Mouse (Mus musculus) lung, embryonic 14.5 days (tissue): Measurements from ENCODE around the gene Krt23. TPM values are rescaled to one million over a fixed set of nuclear protein-coding genes. Genes with fewer than 3 reads are reported as not detected.

ENCODE experiments used
- ATAC-seq: fragments of 200-750 bp; cut with Nextera tagmentation; 2 replicates; pipeline ENCODE4 v1.8.0; 2017; ENCODE audit warnings: mild to moderate bottlenecking, moderate TSS enrichment, moderate library complexity; ENCODE audit not compliant: insufficient read depth
- DNase-seq: peaks from one replicate; pipeline ENCODE4 v3.0.0-alpha.2; 2015
- H3K27ac ChIP-seq: fragments of 300-500 bp; sonication (generic); 2 replicates; pipeline ENCODE4 v1.5.1; 2014; ENCODE audit warnings: low read depth, mild to moderate bottlenecking, moderate library complexity
- H3K27me3 ChIP-seq: fragments of 300-500 bp; sonication (generic); 2 replicates; pipeline ENCODE4 v1.6.1; 2014; ENCODE audit warnings: low read length, control low read depth; ENCODE audit not compliant: insufficient read depth
- H3K36me3 ChIP-seq: fragments of 300-500 bp; sonication (generic); 2 replicates; pipeline ENCODE4 v1.6.1; 2014; ENCODE audit warnings: control low read depth; ENCODE audit not compliant: insufficient read depth
- H3K4me1 ChIP-seq: fragments of 300-500 bp; sonication (generic); 2 replicates; pipeline ENCODE4 v1.6.1; 2014; ENCODE audit warnings: antibody characterized with exemption, control low read depth; ENCODE audit not compliant: insufficient read depth
- H3K4me2 ChIP-seq: fragments of 300-500 bp; sonication (generic); 2 replicates; pipeline ENCODE4 v1.6.1; 2014; ENCODE audit warnings: mild to moderate bottlenecking
- H3K4me3 ChIP-seq: fragments of 300-500 bp; sonication (generic); 2 replicates; pipeline ENCODE4 v1.5.1; 2014; ENCODE audit warnings: low read depth, low read length
- H3K9ac ChIP-seq: fragments of 300-500 bp; sonication (generic); 2 replicates; pipeline ENCODE4 v1.6.1; 2014
- H3K9me3 ChIP-seq: fragments of 300-500 bp; sonication (generic); 2 replicates; pipeline ENCODE4 v1.6.1; 2016; ENCODE audit warnings: low read depth, low read length, control low read depth
- CTCF ChIP-seq: IDR thresholded peaks from 2 replicates; pipeline ENCODE4 v1.5.1; 2016; ENCODE audit warnings: antibody characterized with exemption, low read depth
- WGBS: fragments of 180-500 bp; shearing (Covaris S2); extraction: QIAGEN DNeasy Blood & Tissue Kit; methylation state at CpG from one replicate; pipeline ENCODE4 v1.1.7; 2014; 5-methylcytosine and 5-hydroxymethylcytosine counted together
- polyA plus RNA-seq: library from polyadenylated mRNA; unstranded; fragments of >200 nt; fragmentation: Nextera tagmentation; extraction: Ambion mirVana; gene quantifications from 2 replicates; pipeline ENCODE4 v1.2.1, GENCODE M21; 2014

Gene Krt23
- polyA plus RNA-seq, 1 experiment from 2014 or later = 4.4 TPM

DNA sequence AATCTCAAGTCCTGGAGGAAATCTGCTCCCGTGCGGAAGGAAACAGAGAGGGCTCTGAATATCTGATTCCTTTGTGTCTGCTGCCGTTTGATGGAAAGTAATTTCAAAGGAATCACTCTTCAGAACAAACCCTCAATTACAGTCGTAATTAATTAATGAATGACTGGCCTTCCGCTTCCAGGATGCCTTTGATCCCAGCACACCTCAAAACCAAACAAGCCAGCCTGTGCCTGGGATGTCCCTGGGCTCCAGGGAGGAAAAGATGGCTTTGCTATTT is 575 bp upstream of the Krt23 start:
- H3K36me3 ChIP-seq = no peaks in the 10 kb centered on the region
- DNase-seq (no peak), ATAC-seq (no peak)
- no peaks in the 10 kb centered on the region for H3K4me1 ChIP-seq
- no peaks in the 10 kb centered on the region for H3K27me3 ChIP-seq
- no peak overlapping the region for H3K4me3 ChIP-seq
- peak overlapping the region; percentile 54 for H3K27ac ChIP-seq
- no peak overlapping the region for H3K9ac ChIP-seq
- no peak for TF ChIP-seq CTCF
- WGBS = 28% methylated on average over 5 of the region's 5 CpGs
- no peak overlapping the region for H3K4me2 ChIP-seq
- H3K9me3 ChIP-seq = no peaks in the 10 kb centered on the region

DNA sequence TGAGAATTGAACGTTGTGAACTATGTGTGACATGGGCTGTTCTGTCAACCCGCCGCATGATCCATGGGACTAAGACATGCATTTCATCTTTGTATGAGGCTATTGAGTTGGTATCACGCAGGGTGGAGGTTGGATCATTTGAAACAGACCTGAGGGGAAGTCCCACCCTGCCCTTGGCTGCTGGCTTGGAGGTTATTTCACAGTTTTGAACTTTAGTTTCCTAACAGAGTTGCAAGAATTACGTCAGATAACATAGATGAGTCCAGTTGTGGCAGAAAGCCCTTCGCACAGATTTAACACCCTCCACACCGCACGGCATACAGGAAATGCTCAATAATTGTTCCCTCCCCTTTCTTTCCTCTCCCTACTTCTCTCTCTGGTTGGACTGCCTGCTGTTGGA is 1.9 kb downstream of the Krt23 start:
- no peak for TF ChIP-seq CTCF
- Histone ChIP-seq H3K4me1 (no peaks in the 10 kb centered on the region), H3K9me3 (no peaks in the 10 kb centered on the region), H3K27ac (peak overlapping the region; percentile 33; the same call in 1 of the 2 replicates), H3K4me2 (no peak overlapping the region), H3K36me3 (no peaks in the 10 kb centered on the region), H3K9ac (no peak overlapping the region), H3K27me3 (no peaks in the 10 kb centered on the region), H3K4me3 (no peak overlapping the region)
- WGBS = 58% methylated on average over 8 of the region's 8 CpGs
- no peak for ATAC-seq
- no peak for DNase-seq

DNA sequence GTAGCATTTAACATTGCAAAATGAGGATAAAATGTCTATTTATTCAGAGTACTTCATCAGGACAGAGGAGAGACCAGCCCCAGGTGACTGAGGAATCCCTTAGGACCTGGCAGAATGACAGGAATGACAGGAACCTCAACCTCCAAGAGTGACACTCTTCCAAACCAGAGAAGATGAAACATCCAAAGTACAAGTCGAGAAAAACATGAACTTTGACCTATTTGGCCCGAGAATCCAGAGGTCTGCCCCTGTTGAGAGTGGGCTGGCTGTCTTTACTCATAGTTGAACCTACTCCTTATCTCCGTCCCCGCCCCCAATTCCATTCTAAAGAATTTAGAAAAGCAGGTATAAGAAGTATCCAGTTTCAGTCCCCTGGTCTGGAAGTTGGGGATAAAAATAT is 2.3 kb downstream of the Krt23 start:
- no peaks in the 10 kb centered on the region for H3K4me1 ChIP-seq
- no peak overlapping the region for H3K4me2 ChIP-seq
- WGBS = 25% methylated on average over 4 of the region's 4 CpGs
- no peaks in the 10 kb centered on the region for H3K36me3 ChIP-seq
- no peak for TF ChIP-seq CTCF
- DNase-seq = peak; percentile 47
- no peak overlapping the region for H3K4me3 ChIP-seq
- ATAC-seq = no peak
- H3K27me3 ChIP-seq = no peaks in the 10 kb centered on the region
- H3K9me3 ChIP-seq = no peaks in the 10 kb centered on the region
- H3K9ac ChIP-seq = no peak overlapping the region
- peak overlapping the region; percentile 33; the same call in 1 of the 2 replicates for H3K27ac ChIP-seq

DNA sequence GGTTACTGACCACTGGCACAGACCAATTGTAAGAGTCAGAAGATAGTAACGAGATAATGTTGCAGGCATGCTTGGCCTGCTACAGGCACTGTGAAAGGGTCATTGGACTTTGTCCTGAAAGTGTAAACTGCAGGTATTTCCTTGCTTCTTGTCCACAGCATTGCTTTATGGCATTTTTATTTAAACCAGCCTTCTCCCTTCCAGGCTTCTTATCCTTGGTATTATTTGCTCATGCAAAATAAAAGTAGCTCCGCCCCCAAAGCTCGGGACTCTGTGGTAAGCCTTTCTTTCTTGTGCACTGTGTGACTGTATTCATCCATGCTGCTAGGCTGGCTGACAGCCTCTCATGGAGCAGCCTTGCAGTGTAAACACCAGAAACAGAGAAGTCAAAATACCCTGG is 3.7 kb downstream of the Krt23 start:
- TF ChIP-seq CTCF = no peak
- ATAC-seq = peak; percentile 64

DNA sequence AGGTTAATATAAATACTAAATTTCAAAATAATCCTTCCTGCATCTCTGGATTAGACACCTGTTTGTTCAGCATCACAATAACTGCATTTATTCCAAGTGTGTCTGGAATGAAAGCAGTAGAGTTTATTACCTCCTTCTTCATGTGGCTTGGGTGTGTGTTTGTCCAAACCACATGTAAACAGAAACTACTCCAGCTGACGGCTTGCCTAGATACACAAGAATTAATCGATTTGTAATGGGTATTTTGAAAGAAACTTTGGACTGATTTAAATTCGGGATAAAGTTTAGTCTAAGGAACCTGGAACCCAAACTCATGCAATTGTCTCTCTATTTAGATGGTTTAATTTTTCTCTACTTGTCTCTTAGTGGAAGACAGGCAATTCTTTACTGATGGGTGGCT is 18.0 kb downstream of the Krt23 start:
- Histone ChIP-seq H3K27me3 (no peaks in the 10 kb centered on the region), H3K36me3 (no peaks in the 10 kb centered on the region), H3K4me3 (no peak overlapping the region), H3K4me2 (no peak overlapping the region), H3K9me3 (no peaks in the 10 kb centered on the region), H3K27ac (no peak overlapping the region), H3K9ac (no peak overlapping the region), H3K4me1 (no peaks in the 10 kb centered on the region)
- DNase-seq (no peak), ATAC-seq (no peak)
- 68% methylated on average over 3 of the region's 3 CpGs for WGBS
- no peak for TF ChIP-seq CTCF

More for the DNA sequence above, 3.7 kb downstream of the Krt23 start:
- no peaks in the 10 kb centered on the region for H3K27me3 ChIP-seq
- no peaks in the 10 kb centered on the region for H3K4me1 ChIP-seq
- H3K4me2 ChIP-seq = no peak overlapping the region
- no peak overlapping the region for H3K4me3 ChIP-seq
- H3K9me3 ChIP-seq = no peaks in the 10 kb centered on the region
- WGBS = 44% methylated on average over 3 of the region's 3 CpGs
- no peaks in the 10 kb centered on the region for H3K36me3 ChIP-seq
- peak overlapping the region; percentile 76 for H3K27ac ChIP-seq
- peak; percentile 70 for DNase-seq
- H3K9ac ChIP-seq = no peak overlapping the region

DNA sequence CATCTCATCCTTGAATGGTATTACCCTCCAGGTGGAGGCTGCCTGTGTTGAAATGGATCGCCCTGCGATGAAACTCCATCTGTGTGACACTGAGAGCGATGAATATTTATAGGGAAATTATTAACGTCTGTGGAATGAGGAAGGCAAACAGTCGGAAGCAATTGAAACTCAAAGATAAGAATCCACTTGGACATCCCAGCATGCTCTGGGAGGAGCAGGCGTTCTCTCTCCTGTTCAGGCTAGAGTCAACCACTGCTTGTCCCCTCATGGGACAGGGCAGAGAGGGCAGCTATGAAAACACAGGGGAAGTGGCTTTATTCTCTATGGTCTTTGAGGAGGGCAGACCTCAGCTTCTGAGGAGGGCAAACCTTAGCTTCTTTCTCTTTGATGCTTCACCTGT is 19.5 kb downstream of the Krt23 start:
- no peak for TF ChIP-seq CTCF
- Histone ChIP-seq H3K27ac (peak overlapping the region; percentile 68), H3K4me2 (no peak overlapping the region), H3K27me3 (no peaks in the 10 kb centered on the region), H3K36me3 (no peaks in the 10 kb centered on the region), H3K4me1 (no peaks in the 10 kb centered on the region), H3K4me3 (no peak overlapping the region), H3K9ac (no peak overlapping the region), H3K9me3 (no peaks in the 10 kb centered on the region)
- 44% methylated on average over 6 of the region's 6 CpGs for WGBS
- DNase-seq (peak; percentile 48), ATAC-seq (no peak)

DNA sequence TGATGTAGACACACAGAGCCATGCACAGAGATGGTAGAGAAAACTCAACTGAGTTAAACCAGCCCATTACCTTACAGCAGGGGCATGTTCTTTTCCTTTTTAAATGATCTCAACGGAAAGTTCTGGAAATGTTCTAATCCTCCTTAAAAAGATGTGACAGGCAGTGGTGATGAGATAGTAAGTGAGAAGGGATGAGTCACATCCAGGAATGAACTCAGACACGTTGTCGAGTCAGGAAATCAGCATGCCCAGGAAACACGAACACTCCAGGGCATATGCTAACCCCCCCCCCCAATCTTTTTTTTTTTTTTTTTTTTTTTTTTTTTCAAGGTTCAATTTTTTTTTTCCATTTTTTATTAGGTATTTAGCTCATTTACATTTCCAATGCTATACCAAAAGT is 20.5 kb downstream of the Krt23 start:
- Histone ChIP-seq H3K4me3 (no peak overlapping the region), H3K27ac (peak overlapping the region; percentile 50; the same call in 1 of the 2 replicates), H3K36me3 (no peaks in the 10 kb centered on the region), H3K27me3 (no peaks in the 10 kb centered on the region), H3K4me2 (no peak overlapping the region), H3K4me1 (no peaks in the 10 kb centered on the region), H3K9me3 (no peaks in the 10 kb centered on the region), H3K9ac (no peak overlapping the region)
- 49% methylated on average over 4 of the region's 4 CpGs for WGBS
- ATAC-seq = no peak
- DNase-seq = no peak
- no peak for TF ChIP-seq CTCF

DNA sequence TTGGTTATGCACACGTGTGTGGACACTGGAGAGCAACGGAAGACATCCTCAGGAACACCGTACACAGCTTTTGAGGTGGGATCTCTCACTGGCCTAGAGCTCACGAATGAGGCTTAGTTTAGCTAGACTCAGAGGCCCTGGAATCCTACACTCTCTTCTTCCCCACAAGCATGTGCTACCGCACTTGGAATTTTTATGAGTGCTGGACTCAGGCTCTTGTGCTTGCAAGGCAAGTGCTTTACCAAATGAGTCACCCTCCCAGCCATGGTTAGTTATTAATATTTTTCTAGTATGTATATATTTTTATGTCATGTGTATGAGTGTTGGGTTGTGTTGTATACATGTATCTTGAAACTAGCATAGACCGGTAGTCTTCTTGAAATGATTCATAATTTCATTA is 21.0 kb downstream of the Krt23 start:
- H3K4me2 ChIP-seq = no peak overlapping the region
- no peak overlapping the region for H3K9ac ChIP-seq
- H3K4me3 ChIP-seq = no peak overlapping the region
- 74% methylated on average over 6 of the region's 6 CpGs for WGBS
- DNase-seq (peak; percentile 45), ATAC-seq (no peak)
- H3K27ac ChIP-seq = peak overlapping the region; percentile 59
- no peaks in the 10 kb centered on the region for H3K27me3 ChIP-seq
- TF ChIP-seq CTCF = no peak
- no peaks in the 10 kb centered on the region for H3K36me3 ChIP-seq
- H3K9me3 ChIP-seq = no peaks in the 10 kb centered on the region
- peaks cover under 1% of the 10 kb centered on the region; the same call in 1 of the 2 replicates for H3K4me1 ChIP-seq
